ENCODE assay signal across 22 mouse cellular contexts in the genomic region with DNA sequence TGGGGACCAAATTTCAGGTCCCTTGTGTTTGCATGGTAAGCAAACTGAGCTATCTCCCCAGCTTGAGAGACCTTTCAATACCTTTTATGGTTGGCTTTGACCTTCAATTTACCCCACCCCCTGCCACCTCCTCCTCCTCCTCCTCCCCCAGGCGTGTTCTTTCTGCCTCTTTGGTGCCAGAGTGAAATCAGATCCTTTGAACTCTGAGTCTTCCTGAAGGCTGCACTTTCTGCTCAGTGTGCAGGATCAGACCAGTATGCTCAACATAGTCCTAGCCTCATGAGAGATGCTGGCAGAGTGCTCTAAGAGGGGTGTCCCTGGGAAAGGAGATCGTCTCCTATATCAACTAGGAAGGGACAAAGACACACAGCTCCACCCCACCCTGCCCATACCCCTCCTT.
DNase-seq lines count a peak whose midpoint lies in the region; ATAC-seq and TF ChIP-seq lines count a peak whose summit lies in the region.
"Had no signal": no experiment of that assay in that cellular context is flagged by ENCODE, and none has a peak within 500 bp of the region (broad histone marks: within the 10 kb centered on the region; RNA-seq: fewer than 3 reads in every experiment).

No protein-coding gene starts in this region.

- H3K27ac ChIP-seq in heart, embryonic 14.5 days (replicated peaks in 1 of 2; ENCODE audit: control insufficient read depth in 1 of 2, insufficient read depth in 1 of 2, low read depth in 2 of 2, low read length in 2 of 2), result peak overlapping the region; percentile 76 to 77
- H3K27ac ChIP-seq in kidney, postnatal 0 days, result no peak overlapping the region
- peak overlapping the region; percentile 74 for H3K27ac ChIP-seq in heart, postnatal 0 days (ENCODE audit: low read depth)
- H3K27ac ChIP-seq: embryonic facial prominence, embryonic 15.5 days; hindbrain, embryonic 12.5 days; limb, embryonic 15.5 days; midbrain, embryonic 15.5 days; stomach, embryonic 15.5 days had no signal

- H3K4me1 ChIP-seq in heart, embryonic 14.5 days (ENCODE audit: control insufficient read depth in 2 of 2, insufficient read depth in 2 of 2, low read length in 2 of 2), result peaks cover 24 to 41% of the 10 kb centered on the region in 2 experiments
- H3K4me1 ChIP-seq in kidney, postnatal 0 days (replicated peaks; ENCODE audit: insufficient read depth, low read length), result peaks cover 3% of the 10 kb centered on the region; the same call in 1 of the 2 replicates
- H3K4me1 ChIP-seq in heart, postnatal 0 days (ENCODE audit: control insufficient read depth, insufficient read depth), result peaks cover 33% of the 10 kb centered on the region
- H3K4me1 ChIP-seq: hindbrain, embryonic 12.5 days; midbrain, embryonic 15.5 days; stomach, embryonic 15.5 days had no signal

- peaks cover 3% of the 10 kb centered on the region; the same call in 1 of the 2 replicates for H3K9me3 ChIP-seq in heart, embryonic 14.5 days (ENCODE audit: control insufficient read depth, low read length)
- no peaks in the 10 kb centered on the region for H3K9me3 ChIP-seq in kidney, postnatal 0 days (replicated peaks; ENCODE audit: low read length)
- no peaks in the 10 kb centered on the region for H3K9me3 ChIP-seq in heart, postnatal 0 days (replicated peaks; ENCODE audit: control insufficient read depth, low read length)
- H3K9me3 ChIP-seq: embryonic facial prominence, embryonic 15.5 days; hindbrain, embryonic 12.5 days; limb, embryonic 15.5 days; midbrain, embryonic 15.5 days; stomach, embryonic 15.5 days had no signal

- no peaks in the 10 kb centered on the region for H3K27me3 ChIP-seq in heart, embryonic 14.5 days (ENCODE audit: control insufficient read depth, insufficient read depth, low read length)
- H3K27me3 ChIP-seq in kidney, postnatal 0 days (ENCODE audit: insufficient read depth, low read length), result no peaks in the 10 kb centered on the region
- no peaks in the 10 kb centered on the region for H3K27me3 ChIP-seq in heart, postnatal 0 days (ENCODE audit: control insufficient read depth, insufficient read depth, low read length)
- H3K27me3 ChIP-seq: embryonic facial prominence, embryonic 15.5 days; hindbrain, embryonic 12.5 days; kidney, embryonic 15.5 days; limb, embryonic 15.5 days; midbrain, embryonic 15.5 days; Patski; stomach, embryonic 15.5 days had no signal

- no peak for TF ChIP-seq CTCF in kidney, postnatal 0 days (IDR thresholded peaks at IDR 0.05; ENCODE audit: low read depth)
- no peak for TF ChIP-seq CTCF in heart, postnatal 0 days (IDR thresholded peaks at IDR 0.05; ENCODE audit: low read depth)

- no peak for TF ChIP-seq EP300 in heart, postnatal 0 days (IDR thresholded peaks at IDR 0.05; ENCODE audit: low read depth)

- H3K9ac ChIP-seq in heart, embryonic 14.5 days (ENCODE audit: low read length), result peak overlapping the region; percentile 12; the same call in 1 of the 2 replicates
- no peak overlapping the region for H3K9ac ChIP-seq in kidney, postnatal 0 days (ENCODE audit: low read depth, low read length)
- H3K9ac ChIP-seq in heart, postnatal 0 days (replicated peaks; ENCODE audit: low read depth, low read length), result no peak overlapping the region
- H3K9ac ChIP-seq: embryonic facial prominence, embryonic 15.5 days; forebrain, postnatal 0 days; hindbrain, embryonic 12.5 days; kidney, embryonic 15.5 days; limb, embryonic 15.5 days; midbrain, embryonic 15.5 days; stomach, embryonic 15.5 days had no signal

- peaks cover 50% of the 10 kb centered on the region for H3K36me3 ChIP-seq in heart, embryonic 14.5 days (ENCODE audit: control insufficient read depth, insufficient read depth, low read length)
- H3K36me3 ChIP-seq in kidney, postnatal 0 days (ENCODE audit: insufficient read depth, low read length), result peaks cover 14% of the 10 kb centered on the region; the same call in 1 of the 2 replicates
- peaks cover 26% of the 10 kb centered on the region for H3K36me3 ChIP-seq in heart, postnatal 0 days (replicated peaks; ENCODE audit: control insufficient read depth, insufficient read depth, low read length)

- ATAC-seq in heart, embryonic 14.5 days (ENCODE audit: insufficient number of reproducible peaks, insufficient read depth, low FRiP score, low read depth), result no peak; the same call in 1 of the 2 replicates
- peak; percentile 43; the same call in 1 of the 2 replicates for ATAC-seq in kidney, postnatal 0 days (replicated peaks; ENCODE audit: low FRiP score, low read depth)
- peak; percentile 50 for ATAC-seq in heart, postnatal 0 days (ENCODE audit: insufficient read depth, low read depth)
- ATAC-seq: forebrain, postnatal 0 days; midbrain, embryonic 15.5 days; Patski had no signal

- no peak overlapping the region for H3K4me3 ChIP-seq in heart, embryonic 14.5 days (ENCODE audit: control insufficient read depth in 1 of 2, insufficient read depth in 1 of 2, low read depth in 1 of 2, low read length in 2 of 2)
- no peak overlapping the region for H3K4me3 ChIP-seq in kidney, postnatal 0 days (replicated peaks; ENCODE audit: low read depth, low read length)
- H3K4me3 ChIP-seq in heart, postnatal 0 days (ENCODE audit: low read depth, low read length), result no peak overlapping the region
- H3K4me3 ChIP-seq: embryonic facial prominence, embryonic 15.5 days; hindbrain, embryonic 12.5 days; kidney, embryonic 15.5 days; limb, embryonic 15.5 days; midbrain, embryonic 15.5 days; myocyte; stomach, embryonic 15.5 days had no signal

- peak; percentile 77 for DNase-seq in gastrocnemius, adult 18-20 months (ENCODE audit: low spot score)
- no peak for DNase-seq in gastrocnemius, postnatal 10 days
- DNase-seq in heart, adult 9 months (ENCODE audit: low spot score in 2 of 2), result no peak
- no peak for DNase-seq in kidney, postnatal 0 days (ENCODE audit: low spot score)
- DNase-seq in kidney, adult 11 months, result no peak
- peak; percentile 65 for DNase-seq in heart, postnatal 0 days (ENCODE audit: low spot score)
- no peak for DNase-seq in urinary bladder, adult 18-20 months (ENCODE audit: low spot score in 2 of 2)
- DNase-seq: adrenal gland, adult 8-10 months; cerebellum, adult 9-10 months; forebrain, postnatal 0 days; lung, postnatal 14 days; right cerebral cortex, postnatal 25 days; thymus, adult 2 months had no signal

- H3K4me2 ChIP-seq in heart, embryonic 14.5 days (ENCODE audit: low read length), result no peak overlapping the region
- H3K4me2 ChIP-seq in kidney, postnatal 0 days (ENCODE audit: low read length), result no peak overlapping the region
- H3K4me2 ChIP-seq in heart, postnatal 0 days (ENCODE audit: low read depth, low read length), result no peak overlapping the region
- H3K4me2 ChIP-seq: embryonic facial prominence, embryonic 15.5 days; hindbrain, embryonic 12.5 days; kidney, embryonic 15.5 days; limb, embryonic 15.5 days; midbrain, embryonic 15.5 days; stomach, embryonic 15.5 days had no signal

- 28% methylated on average over 2 of the region's 2 CpGs for WGBS in heart, embryonic 14.5 days
- WGBS in kidney, postnatal 0 days, result 22% methylated on average over 2 of the region's 2 CpGs
- 40% methylated on average over 2 of the region's 2 CpGs for WGBS in heart, postnatal 0 days

Comparison
In these comparisons a context has a peak if more than half of its experiments do, and no peak if none do; other contexts are left out.
1. DNase-seq: peak in gastrocnemius, adult 18-20 months (single experiment) and heart, postnatal 0 days (single experiment); none in gastrocnemius, postnatal 10 days (single experiment), heart, adult 9 months (0 of 2), kidney, postnatal 0 days (single experiment), kidney, adult 11 months (single experiment) and urinary bladder, adult 18-20 months (0 of 2).